In the genomic region with DNA sequence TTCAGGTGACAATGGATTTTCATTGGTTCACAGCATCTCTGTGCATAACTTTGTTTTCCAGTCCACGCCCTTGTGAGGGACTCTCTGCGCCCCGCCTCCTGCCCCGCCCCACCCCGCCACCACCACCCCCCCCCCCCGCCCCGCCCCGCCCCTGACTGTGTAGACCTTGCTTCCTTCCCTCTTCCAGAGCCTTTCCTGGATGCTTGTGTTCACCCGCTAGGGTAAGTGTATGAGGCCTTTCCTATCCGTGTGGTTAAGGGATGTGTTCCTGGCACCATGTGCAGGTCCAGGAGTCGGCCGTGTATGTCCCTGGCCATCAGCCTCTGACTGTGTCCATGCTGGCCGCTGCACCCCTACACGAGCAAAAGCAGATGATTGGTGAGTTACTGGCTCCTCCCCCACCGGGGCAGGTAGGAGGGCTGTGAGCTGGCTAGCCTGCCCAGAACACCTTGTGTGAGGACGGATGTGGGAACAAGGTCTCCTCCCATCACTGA, we compare ENCODE assay signal across 9 mouse cellular contexts. TPM values are rescaled to one million over a fixed set of nuclear protein-coding genes. Genes with fewer than 3 reads are reported as not detected.
A peak's percentile ranks its signal among the peaks of the same experiment; 100 is the strongest.
DNase-seq lines count a peak whose midpoint lies in the region; ATAC-seq lines count a peak whose summit lies in the region.
"Had no signal": no experiment of that assay in that cellular context is flagged by ENCODE, and none has a peak within 500 bp of the region (broad histone marks: within the 10 kb centered on the region; RNA-seq: fewer than 3 reads in every experiment).

No protein-coding gene starts in this region.

- no peak for DNase-seq in cerebellum, postnatal 4 days (ENCODE audit: low spot score in 2 of 2)
- peak; percentile 83 for DNase-seq in cerebellum, adult 9-11 months
- peak; percentile 51 for DNase-seq in kidney, postnatal 14 days
- peak; percentile 73 for DNase-seq in splenic B cell, adult 2 months (ENCODE audit: low read depth, low spot score)
- no peak for DNase-seq in layer of hippocampus, adult 9-10 months (ENCODE audit: low spot score)

- peak overlapping the region; percentile 60 for H3K4me2 ChIP-seq in heart, embryonic 13.5 days

- H3K27me3 ChIP-seq in heart, embryonic 13.5 days (replicated peaks), result peaks cover 20% of the 10 kb centered on the region
- no peaks in the 10 kb centered on the region for H3K27me3 ChIP-seq in splenic B cell, adult 2 months (ENCODE audit: control insufficient read depth, insufficient read depth, low read length, poor library complexity, severe bottlenecking)

- H3K9ac ChIP-seq in heart, embryonic 13.5 days, result peak overlapping the region; percentile 44

- peaks cover 13% of the 10 kb centered on the region for H3K36me3 ChIP-seq in heart, embryonic 13.5 days
- H3K36me3 ChIP-seq in splenic B cell, adult 2 months (ENCODE audit: control insufficient read depth, insufficient read depth, low read length, poor library complexity, severe bottlenecking), result no peaks in the 10 kb centered on the region

- WGBS in heart, embryonic 13.5 days, result 10% methylated on average over 16 of the region's 16 CpGs

- H3K9me3 ChIP-seq in heart, embryonic 13.5 days, result no peaks in the 10 kb centered on the region
- H3K9me3 ChIP-seq: G1E had no signal

- H3K4me1 ChIP-seq in heart, embryonic 13.5 days, result no peaks in the 10 kb centered on the region

- H3K27ac ChIP-seq in heart, embryonic 13.5 days (replicated peaks), result no peak overlapping the region

- peak overlapping the region; percentile 36 for H3K4me3 ChIP-seq in heart, embryonic 13.5 days

- ATAC-seq in cerebellum, adult (ENCODE audit: insufficient number of reproducible peaks, low FRiP score, low TSS enrichment), result peak; percentile 87
- ATAC-seq in heart, embryonic 13.5 days (ENCODE audit: extremely low read depth, insufficient number of reproducible peaks, low FRiP score, low TSS enrichment), result peak; percentile 60; the same call in 1 of the 2 replicates
- peak; percentile 95 for ATAC-seq in megakaryocyte, adult 5-6 weeks (ENCODE audit: poor library complexity, severe bottlenecking)

RNA-seq across cellular contexts. Expression of gene Pabpc1l, which starts 22.0 kb away (rescaled TPM):
- 0.83 and 0.98 TPM in 2 replicates for polyA plus RNA-seq in heart, embryonic 13.5 days (2015; fragmentation: Nextera tagmentation; extraction: Ambion mirVana)
- total RNA-seq in megakaryocyte, adult 5-6 weeks (2015), result 12.9 and 19.1 TPM in 2 replicates
- 2.5 and 4.8 TPM in 2 replicates for total RNA-seq in megakaryocyte, adult 5-6 weeks (2017)

RNA-seq across cellular contexts. Expression of gene Stk4, which starts 22.9 kb away (rescaled TPM):
- 14.0 and 14.2 TPM in 2 replicates for polyA plus RNA-seq in heart, embryonic 13.5 days (2015; fragmentation: Nextera tagmentation; extraction: Ambion mirVana)
- total RNA-seq in megakaryocyte, adult 5-6 weeks (2015), result 227 and 248 TPM in 2 replicates
- total RNA-seq in megakaryocyte, adult 5-6 weeks (2017), result 185 and 193 TPM in 2 replicates

RNA-seq across cellular contexts. Expression of gene Tomm34, which starts 23.7 kb away (rescaled TPM):
- polyA plus RNA-seq in heart, embryonic 13.5 days (2015; fragmentation: Nextera tagmentation; extraction: Ambion mirVana), result 52.7 and 53.9 TPM in 2 replicates
- total RNA-seq in megakaryocyte, adult 5-6 weeks (2015), result 45.3 and 49.1 TPM in 2 replicates
- 48.3 and 49.8 TPM in 2 replicates for total RNA-seq in megakaryocyte, adult 5-6 weeks (2017)

RNA-seq across cellular contexts. Expression of gene Ywhab, which starts 52.5 kb away (rescaled TPM):
- polyA plus RNA-seq in heart, embryonic 13.5 days (2015; fragmentation: Nextera tagmentation; extraction: Ambion mirVana), result 225 and 236 TPM in 2 replicates
- 176 and 197 TPM in 2 replicates for total RNA-seq in megakaryocyte, adult 5-6 weeks (2015)
- 73.5 and 93.5 TPM in 2 replicates for total RNA-seq in megakaryocyte, adult 5-6 weeks (2017)

Comparison
In these comparisons a context has a peak if more than half of its experiments do, and no peak if none do; other contexts are left out.
1. DNase-seq: peak in cerebellum, adult 9-11 months (single experiment), kidney, postnatal 14 days (single experiment) and splenic B cell, adult 2 months (single experiment); none in cerebellum, postnatal 4 days (0 of 2) and layer of hippocampus, adult 9-10 months (single experiment).
2. Peak in every context shown above with its lines, with median percentiles within 50 percentile points of each other: ATAC-seq.